Mouse (Mus musculus): ENCODE results near the gene Ces2b. TPM values are rescaled to one million over a fixed set of nuclear protein-coding genes. Genes with fewer than 3 reads are reported as not detected.
"Not testable (repeated sequence)": the region's sequence is repeated elsewhere in the genome, so short reads cannot be mapped to it uniquely, and the experiment has no call there.

Gene Ces2b
- polyA plus RNA-seq (2012; rRNA removed): 0.04 and 0.08 TPM in 2 replicates

DNA sequence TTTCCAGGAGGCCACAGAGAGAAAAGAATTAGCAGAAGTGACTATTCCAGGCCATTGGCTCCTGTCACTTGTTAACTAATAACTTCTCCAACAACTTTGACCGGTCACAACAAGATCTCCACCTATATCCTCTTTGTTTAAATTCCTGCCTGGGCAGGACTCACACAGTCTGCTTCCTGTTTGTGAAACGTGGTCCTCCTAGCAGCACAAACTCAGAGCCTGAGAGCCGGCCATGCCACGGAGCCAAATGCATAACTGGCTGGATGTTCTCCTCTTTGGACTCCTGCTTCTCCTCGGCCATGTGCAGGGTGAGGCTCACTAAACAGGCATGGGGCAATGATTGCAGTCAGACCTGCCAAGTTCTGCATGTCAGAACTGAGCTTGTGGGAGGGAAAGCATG lies at the start of gene Ces2b:
Gene Ces2b (plus strand): TSS at position 133 of the 400 bp plus-strand sequence.
- DNase-seq (ENCODE audit: extremely low spot score in 1 of 2, low spot score in 1 of 2): no peak

GRCm38 (mm10) chr8:104787049-104787448 lies 44.3 kb upstream of the Ces2b start:
- peak; percentile 26 to 58 for DNase-seq (ENCODE audit: extremely low spot score in 1 of 2, low spot score in 1 of 2)

DNA sequence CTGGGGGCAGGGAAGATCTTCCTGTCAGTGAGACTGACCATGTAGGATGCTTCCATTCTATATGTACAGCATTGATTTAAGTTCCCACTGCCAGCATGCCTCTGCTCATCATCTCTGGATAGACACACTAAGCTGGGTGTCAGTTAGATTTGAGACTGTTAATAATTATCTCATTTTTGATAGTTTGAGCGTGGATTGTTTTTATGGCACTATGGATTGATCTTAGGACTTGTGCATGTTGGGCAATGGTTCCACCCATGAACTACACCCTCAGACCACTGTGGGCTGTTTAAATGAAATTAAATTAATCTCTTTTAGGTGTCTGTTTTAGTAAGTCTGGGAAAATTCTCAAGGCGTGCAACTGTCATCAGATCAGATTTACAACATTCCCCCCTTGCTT lies 42.4 kb upstream of the Ces2b start:
- DNase-seq (ENCODE audit: extremely low spot score in 1 of 2, low spot score in 1 of 2): no peak

DNA sequence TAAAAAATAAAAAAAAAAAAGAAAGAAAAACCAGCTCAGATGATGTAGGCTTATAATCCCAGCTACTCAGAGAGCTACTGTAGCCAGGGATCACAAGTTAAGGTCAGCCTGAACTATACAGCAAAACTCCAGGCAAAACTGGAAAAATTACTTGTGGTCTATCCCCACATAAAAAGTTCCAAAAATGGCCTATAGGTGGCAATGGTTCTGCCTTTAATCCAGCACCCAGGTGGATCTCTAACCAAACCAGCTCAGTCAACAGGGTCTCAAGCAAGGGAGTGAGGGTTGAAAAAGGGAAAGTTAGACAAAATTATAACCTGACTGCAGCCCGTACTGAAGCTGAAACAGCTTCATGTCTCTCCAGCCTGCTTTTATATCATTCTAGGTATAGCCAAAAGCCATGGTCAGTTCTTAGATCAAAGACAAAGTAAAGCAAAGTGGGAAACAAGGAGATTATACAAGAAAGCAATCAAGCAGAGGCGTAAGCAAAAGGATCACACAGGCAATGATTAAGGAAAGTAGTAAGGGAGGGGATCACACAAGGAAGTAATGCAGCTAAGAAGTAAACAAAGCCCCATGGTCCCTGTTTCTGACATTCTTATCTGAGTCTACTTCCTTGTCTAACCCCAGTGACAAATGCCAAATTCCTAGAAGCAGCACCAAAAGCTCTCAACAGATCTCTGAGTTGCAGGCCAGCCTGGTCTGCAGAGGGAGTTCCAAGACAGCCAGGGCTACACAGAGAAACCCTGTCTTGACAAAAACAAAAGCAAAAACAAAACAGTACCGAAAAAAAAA lies 41.3 kb upstream of the Ces2b start:
- DNase-seq (ENCODE audit: extremely low spot score in 1 of 2, low spot score in 1 of 2): peak in 1 of 2 experiments; percentile 33

DNA sequence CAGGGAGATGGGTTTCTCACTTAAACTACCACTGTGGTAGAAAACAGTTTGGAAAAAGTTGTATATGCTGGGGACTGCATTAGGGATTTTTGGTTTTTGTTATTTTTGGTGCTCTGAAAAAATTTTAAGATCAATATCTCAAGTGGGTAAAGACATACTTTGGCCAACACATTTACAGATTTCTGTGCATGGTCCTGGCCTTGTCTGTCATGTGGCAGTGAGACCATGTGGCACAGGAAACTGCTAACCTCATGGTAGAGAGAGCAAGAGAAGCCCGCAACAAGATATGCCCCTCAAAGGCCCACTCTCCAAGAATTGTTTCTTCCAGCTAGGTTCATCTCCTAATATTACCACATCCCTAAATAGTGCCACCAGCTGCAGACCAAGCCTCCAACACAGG lies 32.0 kb upstream of the Ces2b start:
- DNase-seq (ENCODE audit: extremely low spot score in 1 of 2, low spot score in 1 of 2): no peak

DNA sequence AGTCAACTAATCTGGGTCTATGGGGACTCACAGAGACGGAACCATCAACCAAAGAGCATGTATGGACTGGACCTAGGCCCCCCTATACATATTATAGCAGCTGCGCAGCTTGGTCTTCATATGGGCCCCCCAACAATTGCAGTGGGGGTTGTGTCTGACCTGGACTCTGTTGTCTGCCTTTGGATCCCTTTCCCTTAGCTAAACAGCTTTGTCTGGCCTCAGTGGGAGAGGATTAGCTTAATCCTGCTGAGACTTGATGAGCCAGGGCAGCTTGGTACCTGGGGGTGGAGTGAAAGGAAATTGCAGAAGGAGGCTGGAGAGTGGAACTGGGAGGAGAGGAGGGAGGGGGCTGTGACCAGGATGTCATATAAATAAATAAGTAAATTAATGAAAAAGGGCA lies 25.2 kb upstream of the Ces2b start:
- no peak for DNase-seq (ENCODE audit: extremely low spot score in 1 of 2, low spot score in 1 of 2)

GRCm38 (mm10) chr8:104808542-104809413 lies 22.6 kb upstream of the Ces2b start:
- DNase-seq (ENCODE audit: extremely low spot score in 1 of 2, low spot score in 1 of 2): no peak

DNA sequence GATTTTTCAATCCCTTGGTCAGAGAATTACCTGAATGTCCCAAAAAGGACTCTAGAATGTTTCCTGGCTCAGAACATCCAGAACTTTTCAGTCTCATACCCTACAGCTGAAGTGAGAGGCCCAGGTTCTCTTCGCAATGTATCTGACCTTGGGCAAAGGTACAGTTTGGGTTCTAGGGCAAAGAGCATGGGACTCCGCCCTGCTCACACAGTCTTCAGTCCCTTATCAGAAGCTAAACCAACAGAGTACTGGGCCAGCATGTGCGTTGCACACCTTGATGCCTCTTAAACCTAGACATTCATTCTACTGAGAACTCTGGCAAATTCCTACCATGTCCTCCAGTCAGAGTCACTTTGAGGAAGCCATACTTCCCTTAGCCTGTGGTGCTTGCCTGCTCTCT lies 21.9 kb upstream of the Ces2b start:
- no peak for DNase-seq (ENCODE audit: extremely low spot score in 1 of 2, low spot score in 1 of 2)

DNA sequence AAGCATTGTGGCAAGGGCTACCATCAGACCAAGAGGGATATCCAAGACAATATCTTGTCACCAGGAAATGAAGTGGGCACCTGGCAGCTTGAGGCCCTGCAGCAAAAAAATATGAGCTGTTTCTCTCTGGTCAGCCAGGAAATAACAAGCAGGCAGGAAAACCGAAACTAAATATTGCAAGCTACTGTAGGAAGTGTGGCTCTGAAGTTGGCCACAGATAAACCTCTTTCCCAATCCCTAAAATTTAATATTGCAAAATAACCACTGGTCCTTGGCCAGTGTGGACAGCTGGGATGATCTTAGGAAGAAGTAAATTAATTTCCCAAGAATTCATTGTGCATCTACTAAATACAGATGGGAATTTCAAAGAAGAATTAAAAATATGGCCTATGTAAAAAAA lies 4.5 kb upstream of the Ces2b start:
- no peak for DNase-seq (ENCODE audit: extremely low spot score in 1 of 2, low spot score in 1 of 2)

GRCm38 (mm10) chr8:104828221-104828620 lies 3.2 kb upstream of the Ces2b start:
- no peak for DNase-seq (ENCODE audit: extremely low spot score in 1 of 2, low spot score in 1 of 2)

GRCm38 (mm10) chr8:104841360-104842078 lies 10.1 kb downstream of the Ces2b start:
- no peak for DNase-seq (ENCODE audit: extremely low spot score in 1 of 2, low spot score in 1 of 2)

- no peak for DNase-seq (ENCODE audit: extremely low spot score in 1 of 2, low spot score in 1 of 2)
Observed at GRCm38 (mm10) chr8:104846831-104847230, 15.5 kb downstream of the Ces2b start, which contains the start of gene Ces2c. Ces2c (plus strand) TSS chr8:104847068.

GRCm38 (mm10) chr8:104847741-104848462 lies 16.5 kb downstream of the Ces2b start:
- no peak for DNase-seq (ENCODE audit: extremely low spot score in 1 of 2, low spot score in 1 of 2)

- DNase-seq (ENCODE audit: extremely low spot score in 1 of 2, low spot score in 1 of 2): not testable (repeated sequence)
Observed at GRCm38 (mm10) chr8:104866844-104867531, 35.6 kb downstream of the Ces2b start.

- not testable (repeated sequence) for DNase-seq (ENCODE audit: extremely low spot score in 1 of 2, low spot score in 1 of 2)
Observed at GRCm38 (mm10) chr8:104868876-104869275, 37.5 kb downstream of the Ces2b start.

- not testable (repeated sequence) for DNase-seq (ENCODE audit: extremely low spot score in 1 of 2, low spot score in 1 of 2)
Observed at GRCm38 (mm10) chr8:104886223-104886926, 55.0 kb downstream of the Ces2b start.

Measured in frontal cortex, adult 2 months (tissue).